Mouse (Mus musculus): ENCODE data around the gene Epb41l4b.

Epb41l4b gene

GRCm38 (mm10) chr4:57068397-57068796, 74.8 kb downstream of the Epb41l4b start:
- in situ Hi-C loops (cut with MboI; ENCODE audit: unreplicated experiment in 2 of 2): loop anchor here (5.0 to 25.0 kb wide), 3 partner anchors 36 to 619 kb away; no protein-coding TSS in a partner anchor

DNA sequence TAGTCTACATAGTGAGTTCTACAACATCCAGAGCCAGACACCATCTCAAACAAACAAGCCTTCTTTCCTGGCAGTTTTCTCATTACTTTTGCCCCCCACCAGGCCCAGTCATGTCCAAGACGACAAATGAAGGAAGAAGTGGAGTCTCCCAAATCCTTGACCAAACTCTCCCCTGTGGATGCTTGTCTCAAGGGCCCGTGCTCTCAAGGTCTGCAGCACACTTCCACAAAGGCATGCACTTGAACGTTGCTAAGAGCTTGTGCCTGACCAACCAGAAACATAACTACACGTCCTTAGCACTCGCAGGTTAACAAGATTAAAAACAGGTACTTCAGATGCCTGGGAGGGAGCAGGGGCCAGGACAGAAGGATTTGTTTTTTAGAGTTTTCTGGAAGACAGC, 75.4 kb downstream of the Epb41l4b start:
- in situ Hi-C loops (cut with MboI; ENCODE audit: unreplicated experiment in 2 of 2): loop anchor here (5.0 to 25.0 kb wide), 3 partner anchors 36 to 620 kb away; no protein-coding TSS in a partner anchor

DNA sequence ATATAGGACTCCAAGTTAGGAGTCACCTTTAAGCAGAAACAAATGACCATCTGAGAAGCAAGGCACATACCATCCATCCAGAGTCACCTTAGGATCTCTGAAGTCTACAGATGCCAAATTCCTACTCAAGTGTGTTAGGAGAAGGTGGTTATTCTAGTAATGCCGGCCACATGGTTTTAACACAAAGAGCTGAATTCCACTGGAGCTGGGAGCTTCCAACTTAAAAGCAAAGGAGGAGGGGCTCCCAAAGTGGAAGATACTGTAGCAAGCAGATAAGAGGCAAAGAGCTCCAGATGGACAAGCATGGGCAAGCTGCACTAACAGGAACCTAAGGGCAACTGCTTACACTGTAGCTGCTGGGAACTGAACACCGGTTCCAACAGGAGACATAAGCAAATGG, 76.3 kb downstream of the Epb41l4b start:
- in situ Hi-C loops (cut with MboI; ENCODE audit: unreplicated experiment in 2 of 2): loop anchor here (5.0 to 25.0 kb wide), 3 partner anchors 35 to 620 kb away; no protein-coding TSS in a partner anchor

- in situ Hi-C loops (cut with MboI; ENCODE audit: unreplicated experiment in 2 of 2): loop anchor here (5.0 to 25.0 kb wide), 3 partner anchors 33 to 622 kb away; no protein-coding TSS in a partner anchor
Observed at GRCm38 (mm10) chr4:57065273-57065672, 78.0 kb downstream of the Epb41l4b start.

DNA sequence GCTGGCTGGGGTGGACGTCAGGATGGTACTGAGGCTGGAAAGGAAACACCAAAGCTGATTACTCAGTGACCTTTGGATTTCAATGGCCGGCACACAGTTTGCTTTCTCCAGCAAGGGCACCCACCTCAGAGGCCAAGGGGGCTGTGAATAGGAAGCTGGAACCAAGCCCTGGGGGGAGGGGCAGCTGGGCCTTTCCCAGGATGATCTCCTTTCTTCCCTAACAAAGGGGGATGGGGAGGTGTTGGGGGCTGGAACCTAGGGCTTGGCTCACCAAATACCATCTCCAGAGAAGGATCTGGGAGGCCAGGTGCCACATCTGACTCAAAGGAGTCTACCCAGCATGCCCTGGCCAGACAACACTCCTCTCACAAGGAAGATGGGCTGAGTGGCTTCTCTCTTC, 78.4 kb downstream of the Epb41l4b start:
- in situ Hi-C loops (cut with MboI; ENCODE audit: unreplicated experiment in 2 of 2): loop anchor here (5.0 to 25.0 kb wide), 3 partner anchors 33 to 622 kb away; no protein-coding TSS in a partner anchor

GRCm38 (mm10) chr4:57060319-57060831, 82.9 kb downstream of the Epb41l4b start:
- in situ Hi-C loops (cut with MboI; ENCODE audit: unreplicated experiment in 2 of 2): loop anchor here in 1 of 2 experiments (25.0 kb wide), 1 partner anchor 627 kb away; no protein-coding TSS in a partner anchor

- in situ Hi-C loops (cut with MboI; ENCODE audit: unreplicated experiment in 2 of 2): loop anchor here in 1 of 2 experiments (25.0 kb wide), 1 partner anchor 629 kb away; no protein-coding TSS in a partner anchor
Observed at GRCm38 (mm10) chr4:57058623-57059022, 84.6 kb downstream of the Epb41l4b start.

- in situ Hi-C loops (cut with MboI; ENCODE audit: unreplicated experiment in 2 of 2): loop anchor here in 1 of 2 experiments (25.0 kb wide), 1 partner anchor 630 kb away; no protein-coding TSS in a partner anchor
Observed at GRCm38 (mm10) chr4:57057637-57058036, 85.6 kb downstream of the Epb41l4b start.

GRCm38 (mm10) chr4:57055635-57056034, 87.6 kb downstream of the Epb41l4b start:
- in situ Hi-C loops (cut with MboI; ENCODE audit: unreplicated experiment in 2 of 2): loop anchor here in 1 of 2 experiments (25.0 kb wide), 1 partner anchor 632 kb away; no protein-coding TSS in a partner anchor

DNA sequence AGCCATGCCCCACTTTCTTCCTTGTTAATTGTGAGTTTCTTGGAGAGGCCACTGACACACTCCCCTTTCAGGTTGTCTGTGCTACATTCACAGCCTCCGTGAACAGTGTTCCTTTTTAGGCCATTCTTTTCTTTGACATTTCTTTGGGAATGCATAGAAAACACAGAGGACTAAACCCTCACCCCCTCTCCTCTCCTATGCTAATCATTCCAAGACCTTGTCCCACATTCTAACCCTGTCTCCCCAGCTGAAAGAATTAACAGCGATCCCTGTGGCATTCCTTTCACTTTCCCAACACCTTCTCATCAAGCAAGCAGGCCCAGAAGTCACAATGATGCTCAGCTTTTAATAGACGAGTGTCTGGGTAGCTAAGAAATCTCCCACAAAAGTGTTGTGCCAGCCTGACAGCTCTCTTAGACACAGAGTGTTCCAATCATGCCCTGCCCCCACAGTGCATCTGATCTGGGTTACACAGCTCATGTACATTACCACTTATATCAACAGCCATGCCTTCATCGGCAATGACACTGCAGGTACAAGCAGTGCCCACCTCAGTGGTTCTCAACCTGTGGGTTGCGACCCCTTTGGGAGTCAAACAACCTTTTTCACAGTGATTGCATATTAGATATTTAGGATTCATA, 93.8 kb downstream of the Epb41l4b start:
- in situ Hi-C loops (cut with MboI; ENCODE audit: unreplicated experiment in 2 of 2): loop anchor here in 1 of 2 experiments (25.0 kb wide), 1 partner anchor 1712 kb away; no protein-coding TSS in a partner anchor

DNA sequence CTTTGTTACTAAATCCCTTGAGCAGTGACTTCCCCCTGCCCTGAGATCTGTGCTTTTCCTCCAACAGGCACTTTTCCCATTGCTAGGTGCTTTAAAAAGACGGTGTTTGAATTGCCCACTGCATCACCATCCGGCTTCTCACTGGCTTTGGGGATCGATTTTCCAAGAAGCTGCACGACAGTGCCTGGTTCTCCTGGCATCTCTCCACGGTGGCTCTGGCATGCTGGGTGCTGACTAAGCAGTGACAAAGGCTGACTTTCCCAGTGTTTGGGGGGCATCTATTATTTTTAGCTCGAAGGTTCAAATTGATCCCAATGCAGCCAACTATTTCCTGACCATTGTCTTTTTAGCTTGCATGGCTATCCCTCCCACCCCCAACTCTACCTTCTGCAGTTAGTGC, 94.7 kb downstream of the Epb41l4b start:
- in situ Hi-C loops (cut with MboI; ENCODE audit: unreplicated experiment in 2 of 2): loop anchor here in 1 of 2 experiments (25.0 kb wide), 1 partner anchor 1711 kb away; no protein-coding TSS in a partner anchor

- in situ Hi-C loops (cut with MboI; ENCODE audit: unreplicated experiment in 2 of 2): loop anchor here in 1 of 2 experiments (25.0 kb wide), 1 partner anchor 1709 kb away; no protein-coding TSS in a partner anchor
Observed at GRCm38 (mm10) chr4:57046160-57046571, 97.1 kb downstream of the Epb41l4b start.

GRCm38 (mm10) chr4:57043621-57044020, 99.6 kb downstream of the Epb41l4b start:
- in situ Hi-C loops (cut with MboI; ENCODE audit: unreplicated experiment in 2 of 2): loop anchor here in 1 of 2 experiments (25.0 kb wide), 1 partner anchor 1706 kb away; no protein-coding TSS in a partner anchor

DNA sequence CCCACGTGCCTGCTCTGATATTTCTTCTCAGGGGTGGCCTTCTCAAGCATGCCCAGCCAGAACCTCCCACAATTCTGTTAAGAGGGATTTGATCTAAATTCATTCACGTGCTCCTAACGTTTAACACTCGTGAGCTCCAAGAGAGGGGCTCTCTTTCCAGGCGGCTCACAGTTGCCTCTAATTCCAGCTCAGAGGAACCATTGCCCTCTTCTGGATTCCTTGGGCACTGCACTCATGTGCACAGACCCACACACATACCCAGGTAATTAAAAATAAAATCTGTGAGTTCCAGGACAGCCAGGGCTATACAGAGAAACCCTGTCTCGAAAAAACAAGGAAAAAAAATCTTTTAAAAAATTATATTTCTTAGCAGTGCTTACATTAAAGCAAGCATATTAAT, 101.6 kb downstream of the Epb41l4b start:
- in situ Hi-C loops (cut with MboI; ENCODE audit: unreplicated experiment in 2 of 2): loop anchor here in 1 of 2 experiments (25.0 kb wide), 1 partner anchor 1704 kb away; no protein-coding TSS in a partner anchor

GRCm38 (mm10) chr4:57041211-57041610, 102.0 kb downstream of the Epb41l4b start:
- in situ Hi-C loops (cut with MboI; ENCODE audit: unreplicated experiment in 2 of 2): loop anchor here in 1 of 2 experiments (25.0 kb wide), 1 partner anchor 1704 kb away; no protein-coding TSS in a partner anchor

- in situ Hi-C loops (cut with MboI; ENCODE audit: unreplicated experiment in 2 of 2): loop anchor here in 1 of 2 experiments (25.0 kb wide), 1 partner anchor 1703 kb away; no protein-coding TSS in a partner anchor
Observed at GRCm38 (mm10) chr4:57040481-57040880, 102.8 kb downstream of the Epb41l4b start.

GRCm38 (mm10) chr4:57039127-57040031, 103.9 kb downstream of the Epb41l4b start:
- in situ Hi-C loops (cut with MboI; ENCODE audit: unreplicated experiment in 2 of 2): loop anchor here in 1 of 2 experiments (25.0 kb wide), 1 partner anchor 1702 kb away; no protein-coding TSS in a partner anchor

GRCm38 (mm10) chr4:57037554-57037953, 105.7 kb downstream of the Epb41l4b start:
- in situ Hi-C loops (cut with MboI; ENCODE audit: unreplicated experiment in 2 of 2): loop anchor here in 1 of 2 experiments (25.0 kb wide), 1 partner anchor 1700 kb away; no protein-coding TSS in a partner anchor

DNA sequence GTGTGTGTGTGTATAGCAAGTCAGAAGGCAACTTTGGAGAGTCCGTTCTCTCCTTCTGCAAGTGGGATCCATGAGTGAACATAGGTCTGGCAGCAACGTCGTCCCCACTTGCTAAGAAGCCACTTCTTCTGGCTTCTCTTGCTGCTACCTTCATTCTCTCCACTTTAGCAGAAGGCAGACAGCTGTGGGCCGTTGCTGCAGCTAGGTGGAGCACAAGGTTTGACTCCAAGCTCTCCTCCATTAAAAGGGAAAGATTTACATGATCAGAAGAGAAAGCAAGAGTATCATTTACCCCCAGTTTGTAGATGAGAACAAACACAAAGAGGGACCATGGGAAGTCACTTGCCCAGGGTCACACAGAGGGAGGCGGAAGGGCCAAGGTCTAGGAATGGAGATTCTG, 109.1 kb downstream of the Epb41l4b start:
- in situ Hi-C loops (cut with MboI; ENCODE audit: unreplicated experiment in 2 of 2): loop anchor here (5.0 to 25.0 kb wide), 3 partner anchors 33 to 1697 kb away; no protein-coding TSS in a partner anchor

GRCm38 (mm10) chr4:57031440-57031839, 111.8 kb downstream of the Epb41l4b start:
- in situ Hi-C loops (cut with MboI; ENCODE audit: unreplicated experiment in 2 of 2): loop anchor here (5.0 to 25.0 kb wide), 3 partner anchors 36 to 1694 kb away; no protein-coding TSS in a partner anchor
